Mouse (Mus musculus): ENCODE results near the gene Rnf114. TPM values are rescaled to one million over a fixed set of nuclear protein-coding genes. Genes with fewer than 3 reads are reported as not detected.
A peak's percentile ranks its signal among the peaks of the same experiment; 100 is the strongest.

Gene Rnf114
- polyA plus RNA-seq, 2 experiments = 78.1 to 83.6 TPM

DNA sequence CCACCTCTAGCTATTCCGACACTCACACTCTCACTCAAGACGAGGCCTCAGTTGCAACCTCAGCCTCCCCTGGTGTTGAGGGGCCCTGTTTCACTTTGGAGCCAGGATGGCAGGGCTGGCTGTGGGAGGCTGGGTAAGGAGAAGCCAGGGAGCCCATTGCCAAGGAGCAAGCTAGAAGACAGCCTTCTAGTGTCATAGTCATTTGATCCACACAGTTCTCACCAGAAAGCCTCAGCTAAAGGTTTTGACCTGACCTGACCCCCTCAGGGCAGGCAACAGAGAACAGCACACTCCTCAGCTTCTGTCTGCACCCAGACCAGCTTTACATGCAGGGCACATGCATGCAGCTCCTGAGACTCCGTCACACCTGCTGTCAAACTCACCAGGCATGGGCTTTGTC is 26.5 kb upstream of the Rnf114 start:
- H3K27ac ChIP-seq (replicated peaks; ENCODE audit: low read depth, low read length) = no peak overlapping the region
- H3K4me1 ChIP-seq (ENCODE audit: control insufficient read depth, insufficient read depth, low read length) = no peaks in the 10 kb centered on the region
- no peak overlapping the region for H3K4me2 ChIP-seq (replicated peaks; ENCODE audit: low read depth, low read length, severe bottlenecking)
- TF ChIP-seq POLR2A (IDR thresholded peaks at IDR 0.05; ENCODE audit: borderline replicate concordance, extremely low read depth, insufficient read depth, insufficient read length) = no peak
- WGBS = 97% methylated on average over 3 of the region's 3 CpGs
- DNase-seq (ENCODE audit: low spot score) (no peak), ATAC-seq (ENCODE audit: low FRiP score, low read depth) (no peak)
- no peak overlapping the region for H3K9ac ChIP-seq (ENCODE audit: low read depth, low read length, severe bottlenecking)
- no peaks in the 10 kb centered on the region for H3K27me3 ChIP-seq (ENCODE audit: control insufficient read depth, insufficient read depth, low read length)
- no peak overlapping the region for H3K4me3 ChIP-seq (replicated peaks; ENCODE audit: low read length)
- H3K36me3 ChIP-seq (ENCODE audit: control insufficient read depth, insufficient read depth, low read length) = peaks cover 61% of the 10 kb centered on the region
- H3K9me3 ChIP-seq (ENCODE audit: control insufficient read depth, low read length) = no peaks in the 10 kb centered on the region

DNA sequence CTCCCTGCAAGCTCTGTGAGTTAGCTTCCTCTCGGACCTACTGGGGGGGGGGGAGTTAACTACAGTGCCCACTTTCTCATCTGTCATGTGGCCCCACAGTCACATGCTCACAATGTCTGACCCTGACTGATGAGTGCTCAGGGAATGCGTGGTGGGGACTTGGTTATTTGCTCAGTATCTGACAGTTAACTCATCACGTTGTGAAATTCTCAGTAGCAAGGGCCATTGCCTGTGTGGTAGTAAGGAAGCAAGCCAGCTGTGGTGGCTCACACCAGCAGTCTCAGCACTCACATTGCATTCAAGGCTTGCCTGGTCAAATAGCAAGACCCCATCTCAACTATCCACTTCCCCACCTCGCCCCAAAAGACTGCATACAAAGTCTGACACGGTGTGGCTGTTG is 25.2 kb upstream of the Rnf114 start:
- Histone ChIP-seq H3K4me3 (replicated peaks; ENCODE audit: low read length) (no peak overlapping the region), H3K9ac (ENCODE audit: low read depth, low read length, severe bottlenecking) (no peak overlapping the region), H3K4me2 (replicated peaks; ENCODE audit: low read depth, low read length, severe bottlenecking) (no peak overlapping the region), H3K27me3 (ENCODE audit: control insufficient read depth, insufficient read depth, low read length) (no peaks in the 10 kb centered on the region), H3K4me1 (ENCODE audit: control insufficient read depth, insufficient read depth, low read length) (no peaks in the 10 kb centered on the region), H3K36me3 (ENCODE audit: control insufficient read depth, insufficient read depth, low read length) (peaks cover 73% of the 10 kb centered on the region), H3K27ac (replicated peaks; ENCODE audit: low read depth, low read length) (no peak overlapping the region), H3K9me3 (ENCODE audit: control insufficient read depth, low read length) (no peaks in the 10 kb centered on the region)
- 83% methylated on average over 5 of the region's 5 CpGs for WGBS
- ATAC-seq (ENCODE audit: low FRiP score, low read depth) (no peak), DNase-seq (ENCODE audit: low spot score) (no peak)
- no peak for TF ChIP-seq POLR2A (IDR thresholded peaks at IDR 0.05; ENCODE audit: borderline replicate concordance, extremely low read depth, insufficient read depth, insufficient read length)

DNA sequence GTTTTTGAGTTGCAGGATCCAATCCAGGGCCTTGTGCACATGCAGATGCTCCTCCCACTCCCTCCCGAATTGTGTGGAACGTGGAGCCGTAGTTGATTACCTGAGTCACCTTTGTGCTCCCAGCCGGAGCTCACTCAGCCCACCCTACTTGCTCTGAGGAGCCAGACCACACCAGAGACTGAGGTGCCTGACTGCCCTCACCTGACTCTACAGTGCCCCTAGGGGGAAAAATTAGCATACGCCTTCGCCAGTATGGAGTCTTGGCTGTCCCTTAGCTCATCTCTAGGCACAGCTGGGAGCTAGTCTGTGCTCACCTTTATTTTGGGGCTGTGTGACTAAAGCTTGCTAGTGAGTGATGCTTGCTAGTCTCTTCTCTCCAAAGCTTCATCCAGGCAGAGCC is 24.0 kb upstream of the Rnf114 start:
- no peak for TF ChIP-seq POLR2A (IDR thresholded peaks at IDR 0.05; ENCODE audit: borderline replicate concordance, extremely low read depth, insufficient read depth, insufficient read length)
- H3K4me3 ChIP-seq (replicated peaks; ENCODE audit: low read length) = no peak overlapping the region
- 79% methylated on average over 6 of the region's 6 CpGs for WGBS
- H3K36me3 ChIP-seq (ENCODE audit: control insufficient read depth, insufficient read depth, low read length) = peaks cover 81% of the 10 kb centered on the region
- DNase-seq (ENCODE audit: low spot score) (no peak), ATAC-seq (ENCODE audit: low FRiP score, low read depth) (0 out of 2 replicates have a peak, but pooled peaks have one; percentile 9)
- H3K27me3 ChIP-seq (ENCODE audit: control insufficient read depth, insufficient read depth, low read length) = no peaks in the 10 kb centered on the region
- H3K27ac ChIP-seq (replicated peaks; ENCODE audit: low read depth, low read length) = no peak overlapping the region
- no peak overlapping the region for H3K9ac ChIP-seq (ENCODE audit: low read depth, low read length, severe bottlenecking)
- no peak overlapping the region for H3K4me2 ChIP-seq (replicated peaks; ENCODE audit: low read depth, low read length, severe bottlenecking)
- H3K9me3 ChIP-seq (ENCODE audit: control insufficient read depth, low read length) = no peaks in the 10 kb centered on the region
- H3K4me1 ChIP-seq (ENCODE audit: control insufficient read depth, insufficient read depth, low read length) = no peaks in the 10 kb centered on the region

DNA sequence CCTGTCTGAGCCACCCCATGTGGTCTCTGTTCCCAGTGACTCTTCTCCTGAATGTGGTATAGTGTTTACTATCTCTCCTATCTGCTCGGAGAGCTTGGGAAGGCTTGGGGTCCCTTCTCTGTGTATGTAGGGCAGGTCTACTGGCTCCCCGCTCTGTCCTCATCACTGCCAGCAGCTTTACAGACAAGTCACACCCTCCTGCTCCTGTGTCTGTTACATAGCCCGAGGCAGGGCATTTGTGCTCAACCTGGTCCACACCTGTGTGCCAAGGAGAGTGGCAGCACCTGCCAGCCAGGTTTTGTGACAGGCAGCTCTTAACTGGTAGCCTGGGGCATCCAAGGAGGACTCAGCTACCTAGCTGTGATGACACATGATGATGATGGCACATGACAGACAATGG is 21.8 kb upstream of the Rnf114 start:
- ATAC-seq (ENCODE audit: low FRiP score, low read depth) (no peak), DNase-seq (ENCODE audit: low spot score) (no peak)
- Histone ChIP-seq H3K4me2 (replicated peaks; ENCODE audit: low read depth, low read length, severe bottlenecking) (no peak overlapping the region), H3K9ac (ENCODE audit: low read depth, low read length, severe bottlenecking) (no peak overlapping the region), H3K27ac (replicated peaks; ENCODE audit: low read depth, low read length) (no peak overlapping the region), H3K4me1 (ENCODE audit: control insufficient read depth, insufficient read depth, low read length) (no peaks in the 10 kb centered on the region), H3K27me3 (ENCODE audit: control insufficient read depth, insufficient read depth, low read length) (no peaks in the 10 kb centered on the region), H3K4me3 (replicated peaks; ENCODE audit: low read length) (no peak overlapping the region), H3K9me3 (ENCODE audit: control insufficient read depth, low read length) (no peaks in the 10 kb centered on the region), H3K36me3 (ENCODE audit: control insufficient read depth, insufficient read depth, low read length) (peaks cover 88% of the 10 kb centered on the region)
- WGBS = 86% methylated on average over 3 of the region's 3 CpGs
- TF ChIP-seq POLR2A (IDR thresholded peaks at IDR 0.05; ENCODE audit: borderline replicate concordance, extremely low read depth, insufficient read depth, insufficient read length) = no peak

DNA sequence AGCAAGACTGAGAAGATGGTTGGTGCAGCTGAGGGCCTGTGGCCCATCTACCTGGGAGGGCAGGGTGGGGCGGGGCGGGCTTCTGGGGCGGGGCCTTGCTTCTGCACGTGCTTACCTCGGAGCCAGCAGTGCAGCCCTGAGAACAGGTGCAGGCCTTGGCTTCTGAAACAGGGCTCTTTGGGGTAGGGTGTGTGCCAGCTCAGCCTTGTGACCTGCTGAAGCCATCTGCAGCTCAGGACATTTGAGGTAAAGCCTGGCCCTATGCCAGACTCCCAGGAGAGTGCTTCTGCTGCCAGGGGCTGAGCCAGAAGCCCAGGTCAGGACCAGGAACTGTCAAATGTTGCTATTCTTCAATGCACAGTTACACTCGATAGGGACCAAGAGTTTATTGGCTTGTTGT is 20.9 kb upstream of the Rnf114 start:
- H3K9ac ChIP-seq (ENCODE audit: low read depth, low read length, severe bottlenecking) = no peak overlapping the region
- WGBS = 93% methylated on average over 6 of the region's 6 CpGs
- no peak for ATAC-seq (ENCODE audit: low FRiP score, low read depth)

GRCm38 (mm10) chr2:167474218-167474617 is 18.2 kb upstream of the Rnf114 start:
- Histone ChIP-seq H3K27ac (replicated peaks; ENCODE audit: low read depth, low read length) (no peak overlapping the region), H3K9ac (ENCODE audit: low read depth, low read length, severe bottlenecking) (no peak overlapping the region), H3K4me1 (ENCODE audit: control insufficient read depth, insufficient read depth, low read length) (peaks cover 8% of the 10 kb centered on the region; the same call in 1 of the 2 replicates), H3K4me3 (replicated peaks; ENCODE audit: low read length) (no peak overlapping the region), H3K36me3 (ENCODE audit: control insufficient read depth, insufficient read depth, low read length) (peaks cover 61% of the 10 kb centered on the region), H3K4me2 (replicated peaks; ENCODE audit: low read depth, low read length, severe bottlenecking) (no peak overlapping the region), H3K27me3 (ENCODE audit: control insufficient read depth, insufficient read depth, low read length) (no peaks in the 10 kb centered on the region), H3K9me3 (ENCODE audit: control insufficient read depth, low read length) (no peaks in the 10 kb centered on the region)
- WGBS = 79% methylated on average over 6 of the region's 6 CpGs
- no peak for ATAC-seq (ENCODE audit: low FRiP score, low read depth)
- no peak for DNase-seq (ENCODE audit: low spot score)
- TF ChIP-seq POLR2A (IDR thresholded peaks at IDR 0.05; ENCODE audit: borderline replicate concordance, extremely low read depth, insufficient read depth, insufficient read length) = no peak

More for the DNA sequence above, 20.9 kb upstream of the Rnf114 start:
- no peak for TF ChIP-seq POLR2A (IDR thresholded peaks at IDR 0.05; ENCODE audit: borderline replicate concordance, extremely low read depth, insufficient read depth, insufficient read length)
- H3K4me3 ChIP-seq (replicated peaks; ENCODE audit: low read length) = no peak overlapping the region
- H3K36me3 ChIP-seq (ENCODE audit: control insufficient read depth, insufficient read depth, low read length) = peaks cover 78% of the 10 kb centered on the region
- DNase-seq (ENCODE audit: low spot score) = no peak
- peaks cover 5% of the 10 kb centered on the region; the same call in 1 of the 2 replicates for H3K4me1 ChIP-seq (ENCODE audit: control insufficient read depth, insufficient read depth, low read length)
- H3K27ac ChIP-seq (replicated peaks; ENCODE audit: low read depth, low read length) = no peak overlapping the region
- no peaks in the 10 kb centered on the region for H3K27me3 ChIP-seq (ENCODE audit: control insufficient read depth, insufficient read depth, low read length)
- no peaks in the 10 kb centered on the region for H3K9me3 ChIP-seq (ENCODE audit: control insufficient read depth, low read length)
- no peak overlapping the region for H3K4me2 ChIP-seq (replicated peaks; ENCODE audit: low read depth, low read length, severe bottlenecking)

Measured in limb, embryonic 14.5 days (tissue).